ENCODE assay signal across 17 mouse cellular contexts in the genomic region with DNA sequence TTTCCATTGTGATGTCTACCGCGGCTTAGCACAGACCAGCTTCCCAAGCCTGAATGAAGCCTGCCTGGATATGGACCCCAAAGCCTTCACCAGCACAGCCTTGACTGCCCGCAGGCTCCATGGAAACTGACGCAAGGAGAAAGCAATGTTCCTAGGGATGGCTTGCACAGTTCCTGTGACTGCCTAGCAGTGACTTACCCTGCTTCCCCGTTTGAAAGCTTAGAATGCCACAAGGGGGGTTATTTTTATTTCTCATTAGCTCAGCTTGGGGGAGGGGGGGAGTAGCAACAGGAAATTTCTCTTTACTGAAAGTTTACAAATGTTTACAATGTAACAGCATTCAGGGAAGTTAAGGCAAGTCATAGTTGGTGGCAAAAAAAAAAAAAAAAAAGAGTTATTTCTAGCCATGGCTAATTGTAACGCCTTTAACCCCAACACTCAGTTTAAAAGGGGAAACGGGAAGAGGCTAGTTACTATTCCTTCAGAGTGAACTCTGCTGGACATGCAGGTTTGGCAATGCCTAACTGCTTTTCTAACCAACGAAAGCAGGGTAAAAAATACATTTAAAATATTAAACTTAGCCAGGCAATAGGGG. TPM values are rescaled to one million over a fixed set of nuclear protein-coding genes. Genes with fewer than 3 reads are reported as not detected.
DNase-seq lines count a peak whose midpoint lies in the region; ATAC-seq lines count a peak whose summit lies in the region.
"Had no signal": no experiment of that assay in that cellular context is flagged by ENCODE, and none has a peak within 500 bp of the region (broad histone marks: within the 10 kb centered on the region; RNA-seq: fewer than 3 reads in every experiment).

No protein-coding gene starts in this region.

- peaks cover 32% of the 10 kb centered on the region for H3K79me2 ChIP-seq in macrophage (ENCODE audit: inconsistent target)

- DNase-seq in heart, adult 11 months, result peak; percentile 92
- DNase-seq in heart, adult 9 months (ENCODE audit: low spot score in 2 of 2), result no peak
- DNase-seq in midbrain, embryonic 11.5 days (ENCODE audit: low spot score, missing footprints), result peak; percentile 57
- DNase-seq in yolk sac, embryonic 10.5 days (ENCODE audit: low spot score), result no peak
- no peak for DNase-seq in adrenal gland, adult 8-10 months
- DNase-seq: cerebellum, adult 2 months; kidney, adult 11 months; kidney, postnatal 10 days; right cerebral cortex, postnatal 14 days had no signal

- 73% methylated on average over 8 of the region's 8 CpGs for WGBS in midbrain, embryonic 11.5 days
- WGBS in midbrain, embryonic 13.5 days, result 74% methylated on average over 8 of the region's 8 CpGs
- 15% methylated on average over 8 of the region's 8 CpGs for WGBS in macrophage (ENCODE audit: missing documents)
- WGBS in hindbrain, embryonic 16.5 days, result 66% methylated on average over 8 of the region's 8 CpGs

- no peaks in the 10 kb centered on the region for H3K27me3 ChIP-seq in midbrain, embryonic 11.5 days (ENCODE audit: control insufficient read depth, insufficient read depth, low read length)
- no peaks in the 10 kb centered on the region for H3K27me3 ChIP-seq in midbrain, embryonic 13.5 days
- no peaks in the 10 kb centered on the region for H3K27me3 ChIP-seq in hindbrain, embryonic 16.5 days (replicated peaks; ENCODE audit: control insufficient read depth, insufficient read depth, low read length)
- H3K27me3 ChIP-seq: forebrain, embryonic 15.5 days; hindbrain, embryonic 15.5 days; midbrain, embryonic 12.5 days had no signal

- no peaks in the 10 kb centered on the region for H3K36me3 ChIP-seq in midbrain, embryonic 11.5 days (ENCODE audit: control insufficient read depth, insufficient read depth, low read length)
- no peaks in the 10 kb centered on the region for H3K36me3 ChIP-seq in midbrain, embryonic 13.5 days
- H3K36me3 ChIP-seq in macrophage (ENCODE audit: inconsistent target), result no peaks in the 10 kb centered on the region
- H3K36me3 ChIP-seq in hindbrain, embryonic 16.5 days (ENCODE audit: control insufficient read depth, insufficient read depth, low read length), result peaks cover 5% of the 10 kb centered on the region; the same call in 1 of the 2 replicates
- H3K36me3 ChIP-seq: forebrain, embryonic 15.5 days; midbrain, embryonic 12.5 days had no signal

- no peaks in the 10 kb centered on the region for H3K4me1 ChIP-seq in midbrain, embryonic 11.5 days (ENCODE audit: control insufficient read depth, insufficient read depth, low read length)
- H3K4me1 ChIP-seq in midbrain, embryonic 13.5 days (replicated peaks), result 0 out of 2 replicates have a peak, but pooled peaks cover 3% of the 10 kb centered on the region
- no peaks in the 10 kb centered on the region for H3K4me1 ChIP-seq in hindbrain, embryonic 16.5 days (ENCODE audit: control insufficient read depth, insufficient read depth, low read depth, low read length)
- H3K4me1 ChIP-seq: forebrain, embryonic 15.5 days; hindbrain, embryonic 15.5 days; midbrain, embryonic 12.5 days had no signal

- ATAC-seq in midbrain, embryonic 11.5 days (ENCODE audit: low FRiP score), result no peak
- no peak for ATAC-seq in midbrain, embryonic 13.5 days
- ATAC-seq in hindbrain, embryonic 16.5 days, result no peak
- ATAC-seq: forebrain, embryonic 15.5 days had no signal

- no peaks in the 10 kb centered on the region for H3K9me3 ChIP-seq in midbrain, embryonic 11.5 days (ENCODE audit: control insufficient read depth, low read length)
- H3K9me3 ChIP-seq in midbrain, embryonic 13.5 days, result no peaks in the 10 kb centered on the region
- no peaks in the 10 kb centered on the region for H3K9me3 ChIP-seq in hindbrain, embryonic 16.5 days (ENCODE audit: control insufficient read depth, low read length)
- H3K9me3 ChIP-seq: forebrain, embryonic 15.5 days; hindbrain, embryonic 15.5 days; midbrain, embryonic 12.5 days had no signal

- no peak overlapping the region for H3K4me2 ChIP-seq in midbrain, embryonic 11.5 days
- H3K4me2 ChIP-seq in midbrain, embryonic 13.5 days (replicated peaks), result no peak overlapping the region
- no peak overlapping the region for H3K4me2 ChIP-seq in hindbrain, embryonic 16.5 days (ENCODE audit: low read length)
- H3K4me2 ChIP-seq: forebrain, embryonic 15.5 days; heart, embryonic 11.5 days; hindbrain, embryonic 15.5 days; midbrain, embryonic 12.5 days had no signal

- no peak overlapping the region for H3K4me3 ChIP-seq in midbrain, embryonic 11.5 days (ENCODE audit: low read depth, low read length)
- H3K4me3 ChIP-seq in midbrain, embryonic 13.5 days (replicated peaks), result no peak overlapping the region
- no peak overlapping the region for H3K4me3 ChIP-seq in macrophage (ENCODE audit: inconsistent target)
- H3K4me3 ChIP-seq in hindbrain, embryonic 16.5 days (ENCODE audit: low read length), result no peak overlapping the region
- H3K4me3 ChIP-seq: forebrain, embryonic 15.5 days; hindbrain, embryonic 15.5 days; midbrain, embryonic 12.5 days had no signal

- no peak overlapping the region for H3K9ac ChIP-seq in midbrain, embryonic 11.5 days (ENCODE audit: low read length)
- no peak overlapping the region for H3K9ac ChIP-seq in midbrain, embryonic 13.5 days (replicated peaks)
- H3K9ac ChIP-seq in hindbrain, embryonic 16.5 days (ENCODE audit: low read depth, low read length), result no peak overlapping the region
- H3K9ac ChIP-seq: forebrain, embryonic 15.5 days; hindbrain, embryonic 15.5 days; liver, embryonic 14.5 days; midbrain, embryonic 12.5 days had no signal

- H3K27ac ChIP-seq in midbrain, embryonic 11.5 days (ENCODE audit: low read depth, low read length), result no peak overlapping the region
- no peak overlapping the region for H3K27ac ChIP-seq in midbrain, embryonic 13.5 days
- peak overlapping the region; percentile 97 for H3K27ac ChIP-seq in macrophage
- H3K27ac ChIP-seq in hindbrain, embryonic 16.5 days (ENCODE audit: low read depth, low read length), result no peak overlapping the region
- H3K27ac ChIP-seq: forebrain, embryonic 15.5 days; hindbrain, embryonic 15.5 days; liver, embryonic 14.5 days; midbrain, embryonic 12.5 days had no signal

RNA-seq across cellular contexts. Expression of a gene that starts 56.1 kb away (rescaled TPM):
- 1.9 and 2.3 TPM in 2 replicates for polyA plus RNA-seq in midbrain, embryonic 11.5 days (2014; fragmentation: Nextera tagmentation; extraction: Ambion mirVana)
- 3.6 and 3.9 TPM in 2 replicates for polyA plus RNA-seq in midbrain, embryonic 13.5 days (2015; fragmentation: Nextera tagmentation; extraction: Ambion mirVana)
- total RNA-seq in macrophage (2018; cell fraction: chromatin; rRNA removed), result 1 to 10 TPM in 6 of 26 experiments, under 1 TPM in 16, not detected in 4; 0.29 to 3.2 (median 0.78) TPM
- total RNA-seq in macrophage (2018; cell fraction: cytosol; rRNA removed), result 1 to 10 TPM in 18 of 26 experiments, under 1 TPM in 8; 0.53 to 2.4 (median 1.3) TPM
- 1 to 10 TPM in 7 of 26 experiments, under 1 TPM in 17, not detected in 2; 0.30 to 2.7 (median 0.79) TPM for total RNA-seq in macrophage (2018; cell fraction: nucleus; rRNA removed)
- polyA plus RNA-seq in macrophage (2018), result 1.0 to 2.7 TPM (median 1.7 TPM) in 3 replicates
- 9.9 and 12.6 TPM in 2 replicates for polyA plus RNA-seq in hindbrain, embryonic 16.5 days (2015; fragmentation: Nextera tagmentation; extraction: Ambion mirVana)
- 1 to 10 TPM; 2.0 to 4.1 (median 2.9) TPM for total RNA-seq in adrenal gland, adult 8-10 months (2022)

Comparison
In these comparisons a context has a peak if more than half of its experiments do, and no peak if none do; other contexts are left out.
1. DNase-seq: peak in heart, adult 11 months (single experiment) and midbrain, embryonic 11.5 days (single experiment); none in heart, adult 9 months (0 of 2), yolk sac, embryonic 10.5 days (single experiment) and adrenal gland, adult 8-10 months (single experiment).